Mouse (Mus musculus) E14TG2a.4 (cell line): ENCODE measurements at regions not wholly inside any gene's neighbourhood (a gene's known extent, or its start where the extent isn't known, plus 50 kb on each side); places are given as distances from the start of the nearest gene placed in this dataset.

Experiments
- H3K27me3 ChIP-seq: 2 replicates; pipeline ENCODE4 v1.6.1; 2014; ENCODE audit warnings: low read length, control low read depth; ENCODE audit not compliant: insufficient read depth
- H3K36me3 ChIP-seq: 2 replicates; pipeline ENCODE4 v1.6.1; 2014; ENCODE audit warnings: low read length, control low read depth; ENCODE audit not compliant: insufficient read depth
- H3K4me1 ChIP-seq: replicated peaks from 2 replicates; pipeline ENCODE4 v1.6.1; 2014; ENCODE audit warnings: low read depth, low read length, control low read depth
- H3K4me3 ChIP-seq: replicated peaks from 2 replicates; pipeline ENCODE4 v1.5.1; 2014; ENCODE audit warnings: mild to moderate bottlenecking, low read length
- H3K9me3 ChIP-seq: 2 replicates; pipeline ENCODE4 v1.6.1; 2014; ENCODE audit warnings: low read length, control low read depth
- CTCF ChIP-seq: conservative IDR thresholded peaks from 2 replicates; pipeline ENCODE4 v1.5.1; 2014; ENCODE audit warnings: low read length
- NANOG ChIP-seq: IDR thresholded peaks from 2 replicates; pipeline ENCODE4 v1.6.1; 2014; ENCODE audit warnings: borderline replicate concordance, low read length, mixed read lengths
- POU5F1 ChIP-seq: IDR thresholded peaks from 2 replicates; pipeline ENCODE4 v1.6.1; 2014; ENCODE audit warnings: low read length, borderline replicate concordance

- no peaks in the 10 kb centered on the region for H3K36me3 ChIP-seq
- TF ChIP-seq NANOG (no peak), POU5F1 (no peak), CTCF (no peak)
- 0 out of 2 replicates have a peak, but pooled peaks cover 2% of the 10 kb centered on the region for H3K9me3 ChIP-seq
- H3K4me3 ChIP-seq = no peak overlapping the region
- no peaks in the 10 kb centered on the region for H3K27me3 ChIP-seq
- H3K4me1 ChIP-seq = no peaks in the 10 kb centered on the region
These were observed 198.3 kb upstream of the Fn1 start for GRCm38 (mm10) chr1:71851268-71851667.

GRCm38 (mm10) chr1:71848656-71849055, 195.7 kb upstream of the Fn1 start:
- H3K36me3 ChIP-seq = no peaks in the 10 kb centered on the region
- TF ChIP-seq POU5F1 = no peak
- no peak for TF ChIP-seq CTCF
- TF ChIP-seq NANOG = no peak

GRCm38 (mm10) chr1:71844938-71845685, 192.1 kb upstream of the Fn1 start:
- Histone ChIP-seq H3K9me3 (peaks cover 8% of the 10 kb centered on the region; the same call in 1 of the 2 replicates), H3K4me1 (no peaks in the 10 kb centered on the region), H3K4me3 (no peak overlapping the region), H3K27me3 (no peaks in the 10 kb centered on the region), H3K36me3 (no peaks in the 10 kb centered on the region)
- TF ChIP-seq POU5F1 (no peak), CTCF (no peak), NANOG (no peak)

More at GRCm38 (mm10) chr1:71848656-71849055, 195.7 kb upstream of the Fn1 start:
- Histone ChIP-seq H3K9me3 (0 out of 2 replicates have a peak, but pooled peaks cover 2% of the 10 kb centered on the region), H3K27me3 (no peaks in the 10 kb centered on the region), H3K4me1 (no peaks in the 10 kb centered on the region), H3K4me3 (no peak overlapping the region)

GRCm38 (mm10) chr1:71837764-71838163, 184.8 kb upstream of the Fn1 start:
- H3K27me3 ChIP-seq = no peaks in the 10 kb centered on the region
- H3K4me1 ChIP-seq = no peaks in the 10 kb centered on the region
- no peak overlapping the region for H3K4me3 ChIP-seq
- no peaks in the 10 kb centered on the region for H3K36me3 ChIP-seq
- H3K9me3 ChIP-seq = peaks cover 6% of the 10 kb centered on the region; the same call in 1 of the 2 replicates
- TF ChIP-seq CTCF (no peak), NANOG (no peak), POU5F1 (no peak)

- Histone ChIP-seq H3K4me3 (no peak overlapping the region), H3K27me3 (no peaks in the 10 kb centered on the region), H3K36me3 (no peaks in the 10 kb centered on the region), H3K4me1 (no peaks in the 10 kb centered on the region), H3K9me3 (peaks cover 6% of the 10 kb centered on the region; the same call in 1 of the 2 replicates)
- TF ChIP-seq NANOG (no peak), POU5F1 (no peak), CTCF (no peak)
These were observed 184.1 kb upstream of the Fn1 start for GRCm38 (mm10) chr1:71837039-71837648.

GRCm38 (mm10) chr1:71830379-71830778, 177.4 kb upstream of the Fn1 start:
- Histone ChIP-seq H3K9me3 (no peaks in the 10 kb centered on the region), H3K36me3 (no peaks in the 10 kb centered on the region), H3K27me3 (no peaks in the 10 kb centered on the region), H3K4me3 (no peak overlapping the region), H3K4me1 (no peaks in the 10 kb centered on the region)
- TF ChIP-seq POU5F1 (no peak), CTCF (no peak), NANOG (no peak)

GRCm38 (mm10) chr1:71824410-71824809, 171.4 kb upstream of the Fn1 start:
- Histone ChIP-seq H3K27me3 (no peaks in the 10 kb centered on the region), H3K36me3 (no peaks in the 10 kb centered on the region), H3K4me3 (no peak overlapping the region), H3K9me3 (no peaks in the 10 kb centered on the region), H3K4me1 (no peaks in the 10 kb centered on the region)
- TF ChIP-seq NANOG = no peak
- TF ChIP-seq POU5F1 = no peak
- TF ChIP-seq CTCF = no peak

- Histone ChIP-seq H3K9me3 (no peaks in the 10 kb centered on the region), H3K4me3 (no peak overlapping the region), H3K27me3 (no peaks in the 10 kb centered on the region), H3K36me3 (no peaks in the 10 kb centered on the region), H3K4me1 (no peaks in the 10 kb centered on the region)
- TF ChIP-seq POU5F1 = no peak
- TF ChIP-seq CTCF = no peak
- no peak for TF ChIP-seq NANOG
These were observed 169.1 kb upstream of the Fn1 start for GRCm38 (mm10) chr1:71822123-71822522.
